Mouse (Mus musculus) cerebral cortex, adult 2 months (tissue): ENCODE measurements around the gene Dph7.

Source experiments
- WGBS: fragments of 180-500 bp; shearing (Covaris S2); methylation state at CpG from one replicate; pipeline ENCODE4 v1.1.7; 2018; 5-methylcytosine and 5-hydroxymethylcytosine counted together

Gene Dph7

DNA sequence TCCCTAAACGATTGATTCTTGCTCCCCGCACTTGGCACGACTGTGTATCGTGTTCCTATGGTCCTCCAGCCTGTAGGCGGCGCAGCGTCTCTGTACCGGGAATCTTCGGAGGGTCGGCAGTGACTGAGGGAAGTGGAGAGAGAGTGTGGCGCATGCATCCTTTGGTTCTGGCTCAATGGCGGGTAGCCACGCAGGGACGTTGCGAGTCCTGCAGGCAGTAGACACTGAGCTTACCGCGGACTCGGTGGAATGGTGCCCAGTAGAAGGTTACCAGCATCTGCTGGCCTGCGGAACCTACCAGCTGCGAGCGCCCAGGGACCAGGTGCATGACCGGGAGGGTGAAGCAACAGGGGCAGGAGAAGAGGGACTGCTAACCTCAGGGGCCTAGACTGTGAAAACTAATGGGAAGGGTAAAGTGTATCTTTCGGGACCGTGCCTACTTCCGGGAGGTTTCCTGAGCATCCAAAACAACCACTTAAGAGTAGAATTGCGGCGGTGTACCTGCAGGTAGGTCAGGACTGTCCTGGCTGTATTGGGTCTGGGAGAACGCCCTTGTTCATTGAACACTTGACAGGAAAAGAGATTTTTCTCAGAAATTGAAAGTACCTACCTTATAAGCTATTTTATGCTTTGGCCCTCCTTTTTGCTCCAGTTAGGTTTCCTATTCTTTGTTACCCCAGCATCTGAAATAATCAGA lies at the start of gene Dph7:
TSS of gene Dph7 (plus strand) at position 97 of the 697 bp plus-strand sequence.
- under 1% methylated on average over 28 of the region's 28 CpGs for WGBS

DNA sequence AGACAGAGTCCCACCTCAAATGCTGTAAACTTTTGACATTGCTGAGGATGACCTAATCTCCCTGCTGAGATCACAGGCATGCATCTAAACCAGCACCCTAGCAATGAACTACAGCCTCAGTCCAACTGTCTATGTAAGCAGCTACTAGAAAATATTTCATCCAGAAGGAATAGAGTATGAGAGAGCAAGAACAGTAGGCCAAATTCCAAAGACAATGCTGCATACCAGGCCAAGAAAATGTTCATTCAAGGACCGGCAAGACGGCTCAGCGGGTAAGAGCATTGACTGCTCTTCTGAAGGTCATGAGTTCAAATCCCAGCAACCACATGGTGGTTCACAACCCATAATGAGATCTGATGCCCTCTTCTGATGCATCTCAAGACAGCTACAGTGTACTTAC lies 47.4 kb upstream of the Dph7 start:
- WGBS = 54% methylated on average over 3 of the region's 3 CpGs

DNA sequence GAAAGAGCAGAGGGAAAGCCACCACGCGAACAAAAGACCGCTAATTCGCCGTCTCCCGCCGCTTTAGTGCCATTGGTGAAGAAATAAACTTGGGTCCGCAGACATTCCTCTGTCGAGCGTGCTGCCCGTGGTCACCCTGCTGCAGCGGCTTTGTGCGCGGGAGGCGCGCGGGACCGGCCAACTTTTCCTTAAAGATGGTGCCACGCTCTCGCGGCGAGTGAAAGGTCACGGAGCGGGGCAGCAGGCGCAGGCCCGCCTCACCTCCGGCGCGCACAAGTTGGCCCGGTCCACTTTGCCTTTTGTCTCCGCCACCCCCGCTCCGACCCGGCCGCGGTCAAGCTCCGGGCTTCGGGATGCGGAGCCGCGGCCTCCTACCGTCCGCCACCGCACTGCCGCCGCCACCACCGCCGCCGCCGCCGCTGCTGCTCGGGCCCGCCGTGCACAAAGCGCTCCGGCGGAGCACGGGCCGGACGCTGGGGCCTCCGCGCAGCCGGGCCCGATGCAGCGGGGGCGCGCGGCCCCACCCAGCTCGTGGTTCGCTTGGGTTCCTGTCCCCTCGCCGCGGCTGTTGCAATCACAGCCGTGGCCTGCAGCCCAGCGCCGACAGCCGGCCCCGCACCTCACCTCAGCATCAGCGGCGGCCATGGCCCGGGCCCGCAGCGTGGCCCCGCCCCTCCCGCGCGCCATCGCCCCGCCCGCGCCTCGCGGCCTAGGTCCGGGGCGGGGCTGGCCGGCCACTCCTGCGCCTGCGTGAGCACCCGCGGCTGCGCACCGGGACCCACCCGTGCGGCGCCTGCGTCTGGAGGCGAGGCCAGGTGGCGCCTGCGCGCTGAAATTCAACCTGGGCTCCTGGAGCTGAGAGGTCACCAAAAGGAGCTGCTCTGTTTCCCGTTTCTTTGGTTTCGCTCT lies 43.0 kb upstream of the Dph7 start, which contains the start of gene Ehmt1:
TSS of gene Ehmt1 (minus strand) at position 685 of the 909 bp plus-strand sequence.
- under 1% methylated on average over 112 of the region's 112 CpGs for WGBS

DNA sequence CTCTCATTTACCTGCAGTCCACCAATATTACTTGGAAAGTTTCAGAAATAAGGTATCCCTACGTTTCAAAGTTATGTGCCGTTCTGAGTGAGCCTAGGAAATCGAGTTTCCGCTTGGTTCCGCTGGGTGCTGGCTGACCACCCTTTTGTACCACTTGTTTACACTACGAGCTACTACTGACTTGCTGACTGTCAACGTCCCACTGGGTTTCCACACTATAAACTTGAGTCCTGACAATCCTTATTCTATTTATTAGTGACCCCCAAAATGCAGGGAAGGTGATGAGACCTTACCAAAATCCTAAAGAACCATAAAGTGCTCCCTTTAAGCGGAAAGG lies 42.4 kb upstream of the Dph7 start:
- 9% methylated on average over 8 of the region's 8 CpGs for WGBS

DNA sequence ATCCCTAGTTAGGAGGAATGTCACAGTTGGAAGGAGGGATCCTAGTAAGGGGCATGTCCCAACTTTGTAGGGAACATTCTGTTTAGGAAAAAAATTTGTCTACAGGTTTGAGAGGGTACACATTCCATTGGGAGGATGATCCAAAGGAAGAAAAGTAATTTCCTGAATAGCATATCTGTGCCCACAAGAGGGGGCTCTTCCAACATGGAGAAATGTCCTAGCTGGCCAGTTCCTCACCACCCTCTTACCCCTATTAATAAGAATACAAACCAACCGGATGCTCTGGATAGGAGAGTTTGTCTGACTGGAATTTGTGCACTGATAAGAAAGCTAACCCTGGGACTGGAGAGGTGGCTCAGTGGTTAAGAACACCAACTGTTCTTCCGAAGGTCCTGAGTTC lies 38.6 kb upstream of the Dph7 start:
- 47% methylated on average over 2 of the region's 2 CpGs for WGBS

DNA sequence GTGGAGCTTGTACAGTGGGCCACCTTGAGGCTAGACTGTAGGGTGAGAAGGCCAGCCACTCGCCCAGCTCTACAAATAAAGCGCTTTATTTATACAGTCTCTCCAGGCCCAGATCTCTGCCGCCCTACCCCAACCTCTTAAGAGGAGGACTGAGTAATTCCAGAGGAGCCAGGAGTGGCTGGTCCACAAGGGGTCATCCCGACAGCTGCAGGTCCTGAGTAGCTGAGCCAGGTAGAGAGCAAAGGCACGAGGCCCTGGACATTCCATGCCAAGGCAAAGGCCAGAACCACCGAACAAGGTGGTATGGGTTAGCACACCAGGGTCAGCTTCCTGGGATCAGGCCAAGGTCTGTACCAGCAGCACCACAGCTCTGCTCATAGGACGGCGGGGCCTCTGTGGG lies 36.9 kb upstream of the Dph7 start:
- 91% methylated on average over 8 of the region's 8 CpGs for WGBS

DNA sequence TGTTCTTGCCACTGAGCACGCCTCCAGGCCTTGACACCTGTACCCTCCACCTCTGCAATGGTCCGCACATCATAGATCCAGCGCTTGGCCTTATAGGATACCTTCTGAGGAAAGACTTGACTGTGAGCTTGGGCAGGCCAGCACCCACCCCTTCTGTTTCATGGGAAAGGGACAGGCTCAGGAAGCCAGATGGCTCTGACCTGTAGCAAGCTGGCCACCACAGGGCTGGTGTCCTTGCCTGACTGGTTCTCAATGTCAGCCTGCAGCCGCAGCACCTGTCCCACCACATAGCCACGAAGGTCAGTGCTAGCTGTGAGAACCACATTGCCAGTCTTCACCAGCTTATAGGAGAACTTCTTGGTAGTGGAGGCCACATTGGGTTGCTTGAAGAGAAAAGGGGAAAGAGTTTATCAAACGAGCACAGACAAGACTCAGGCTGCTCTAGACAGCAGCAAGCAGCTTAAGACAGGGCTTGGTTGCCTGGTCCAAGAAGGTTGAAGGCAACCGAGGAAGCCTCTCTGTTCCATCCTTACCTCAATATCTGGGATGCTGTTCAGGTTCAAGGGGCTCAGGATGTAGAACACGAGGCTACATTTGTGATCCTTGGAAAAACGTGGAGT lies 35.7 kb upstream of the Dph7 start:
- WGBS = 84% methylated on average over 9 of the region's 9 CpGs

DNA sequence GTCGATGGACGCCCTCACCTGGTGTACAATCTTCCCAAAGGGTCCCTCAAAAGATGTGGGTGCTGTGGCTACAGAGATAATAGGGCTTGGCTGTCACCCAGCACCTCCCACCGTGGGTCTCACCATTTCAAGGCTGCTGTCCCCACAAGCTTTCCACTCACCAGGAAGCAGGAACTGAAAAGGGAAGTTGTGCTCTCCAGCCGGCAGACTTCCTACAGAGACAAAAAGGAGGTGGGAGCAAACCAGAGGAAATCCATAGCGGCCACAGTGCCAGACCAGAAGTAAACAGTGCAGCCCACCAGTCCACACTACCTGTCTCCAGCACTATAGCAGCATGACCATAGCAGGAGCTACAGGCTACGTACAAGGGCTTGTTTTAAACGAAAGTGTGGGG lies 35.2 kb upstream of the Dph7 start:
- 70% methylated on average over 7 of the region's 7 CpGs for WGBS

DNA sequence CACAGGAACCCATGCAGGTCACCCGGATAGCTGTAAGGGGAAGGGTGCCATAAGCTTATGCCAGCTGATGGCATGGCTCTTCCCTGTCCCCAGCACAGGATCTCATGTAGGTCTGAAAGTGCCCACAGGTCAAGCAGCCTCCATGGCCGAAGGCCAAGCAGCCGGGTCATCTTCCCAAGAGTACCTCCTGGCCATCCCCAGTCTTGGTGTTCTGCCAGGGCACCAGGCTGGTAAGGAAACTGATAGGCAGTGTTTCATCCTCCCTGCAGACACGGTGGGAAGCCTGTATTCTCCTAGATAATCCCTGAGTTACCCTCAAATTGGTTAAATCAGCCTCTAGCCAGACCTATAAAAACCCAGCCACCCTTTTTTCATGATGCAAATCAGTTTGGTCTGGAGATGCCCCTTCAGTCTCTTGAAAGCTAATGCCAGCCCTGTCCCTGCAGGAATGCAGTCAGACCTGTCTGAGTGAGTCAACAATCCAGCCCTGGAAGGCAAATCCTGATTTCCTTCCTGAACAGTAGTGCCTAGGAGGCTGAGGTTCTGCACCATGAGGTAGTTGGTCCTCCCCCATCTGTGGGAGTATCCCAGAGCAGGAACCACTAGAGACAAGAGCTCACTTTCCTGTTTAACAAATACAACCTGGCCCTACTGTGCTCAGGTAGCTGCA lies 34.3 kb upstream of the Dph7 start:
- 54% methylated on average over 4 of the region's 4 CpGs for WGBS

DNA sequence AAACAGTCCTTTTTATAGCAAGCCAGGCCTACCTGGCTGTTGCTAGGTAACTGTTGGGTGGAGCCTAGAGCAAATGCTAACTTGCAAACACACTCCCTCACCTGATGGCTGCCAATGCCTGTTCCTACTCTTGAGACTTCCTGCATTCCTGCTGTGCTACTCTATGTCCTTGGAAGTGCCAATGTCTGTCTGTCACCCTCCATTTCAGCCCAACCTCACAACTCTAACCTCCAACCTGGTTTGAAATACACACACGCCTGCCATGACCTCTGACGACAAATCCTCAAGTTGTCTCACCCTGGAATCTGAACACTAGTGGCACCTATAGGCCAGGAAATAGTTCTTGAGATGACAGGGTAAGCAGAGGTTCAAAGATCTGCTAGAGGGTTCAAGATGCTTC lies 33.1 kb upstream of the Dph7 start:
- 80% methylated on average over 2 of the region's 2 CpGs for WGBS

DNA sequence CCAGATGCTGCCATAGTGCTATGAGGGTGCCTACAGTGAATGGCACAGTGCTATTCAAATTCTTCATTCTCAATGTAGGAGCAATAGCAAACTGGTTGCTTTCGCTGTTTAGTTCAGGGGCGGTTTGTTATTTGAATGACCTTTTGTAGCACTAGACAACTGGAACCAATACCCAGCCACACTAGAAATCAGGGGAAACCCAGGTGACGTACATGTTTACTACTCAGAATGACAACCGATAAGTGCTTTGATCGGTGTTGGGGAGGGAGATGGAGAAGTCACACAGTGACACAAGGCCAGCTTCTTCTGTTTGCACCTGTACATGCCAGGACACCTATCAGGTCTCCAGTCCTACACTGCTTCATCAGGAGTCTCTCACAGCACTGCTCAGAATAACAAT lies 32.6 kb upstream of the Dph7 start:
- 94% methylated on average over 5 of the region's 5 CpGs for WGBS

DNA sequence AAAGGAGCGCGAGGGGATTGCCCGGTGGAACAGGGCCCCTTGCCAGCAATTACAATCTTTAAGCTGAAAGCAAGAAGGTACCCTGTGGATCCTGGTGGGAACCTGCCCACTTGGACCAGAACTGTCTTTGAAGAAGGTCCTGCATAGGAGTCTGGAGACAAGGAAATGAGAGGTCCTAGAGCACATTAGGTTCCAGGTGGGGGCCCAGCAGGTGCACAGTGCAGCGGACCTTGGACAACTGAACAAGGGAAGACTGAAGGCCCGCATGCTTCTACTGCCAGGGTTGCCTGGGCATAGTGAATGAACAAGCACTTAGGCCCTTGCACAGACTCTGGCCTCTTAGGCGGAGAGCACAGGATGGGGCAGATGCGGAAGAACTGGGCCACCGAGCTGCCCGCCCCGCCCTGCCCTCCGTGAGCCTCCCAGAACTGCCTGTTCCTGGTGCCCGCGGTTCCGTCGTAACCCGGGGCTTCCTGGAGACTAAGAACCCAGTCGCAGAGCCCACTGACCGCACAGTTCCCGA lies 27.7 kb upstream of the Dph7 start:
- WGBS = 6% methylated on average over 19 of the region's 19 CpGs

DNA sequence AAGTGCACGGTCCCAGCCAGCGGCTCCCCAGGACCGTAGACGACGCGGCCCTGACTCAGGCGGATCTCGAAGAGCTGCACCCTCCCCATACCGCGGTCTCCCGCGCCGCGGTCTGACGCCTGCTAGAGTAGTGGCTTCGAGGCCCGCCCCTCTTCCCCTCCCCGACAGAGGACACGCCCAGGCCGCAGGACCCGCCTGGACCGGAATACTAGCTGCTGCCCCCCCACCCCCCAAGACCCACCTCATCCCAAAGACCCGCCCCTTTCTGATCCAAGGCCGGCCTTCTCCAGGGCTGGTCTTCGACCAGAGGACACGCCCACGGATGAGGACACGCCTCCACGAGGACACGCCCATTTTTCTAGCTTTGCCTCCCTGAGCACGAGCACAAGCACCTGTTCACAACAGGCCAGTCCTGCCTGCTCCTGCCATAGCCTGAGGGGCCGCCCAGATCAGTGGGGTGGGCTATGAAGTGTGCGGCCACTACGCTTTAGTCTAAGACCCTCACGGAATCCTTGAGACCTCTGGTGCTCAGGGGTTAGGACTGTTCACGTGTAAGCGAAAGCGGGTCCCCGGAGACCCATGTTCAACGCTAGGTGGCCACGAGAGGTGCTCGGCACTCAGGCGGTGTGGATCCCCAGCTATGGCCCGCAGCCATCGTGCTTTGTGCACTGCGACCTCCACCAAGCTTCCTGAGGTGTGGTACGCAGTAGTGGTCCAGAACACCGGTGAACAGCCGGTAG lies 27.0 kb upstream of the Dph7 start, which contains the start of gene Arrdc1:
TSS of gene Arrdc1 (minus strand) at position 196 of the 740 bp plus-strand sequence.
- WGBS = under 1% methylated on average over 49 of the region's 49 CpGs

DNA sequence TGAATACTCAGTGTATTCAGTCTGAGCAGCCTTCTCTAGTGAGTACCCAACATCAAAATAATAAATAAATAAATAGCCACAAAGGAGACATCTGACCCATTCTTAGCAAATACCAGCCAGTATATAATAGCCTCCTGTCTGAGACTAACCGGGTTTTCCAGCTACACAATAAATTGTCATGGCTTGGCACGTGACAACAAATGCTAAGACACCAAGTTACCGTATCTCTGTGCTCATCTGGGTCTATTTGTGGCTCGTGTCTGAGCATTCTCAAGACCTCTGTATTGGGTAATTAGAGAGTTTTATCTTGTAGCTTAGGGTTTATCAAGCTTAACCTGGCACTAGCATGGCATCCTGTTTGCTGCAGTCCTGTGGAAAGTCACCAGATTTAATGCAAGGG lies 20.1 kb upstream of the Dph7 start:
- 75% methylated on average over 4 of the region's 4 CpGs for WGBS

DNA sequence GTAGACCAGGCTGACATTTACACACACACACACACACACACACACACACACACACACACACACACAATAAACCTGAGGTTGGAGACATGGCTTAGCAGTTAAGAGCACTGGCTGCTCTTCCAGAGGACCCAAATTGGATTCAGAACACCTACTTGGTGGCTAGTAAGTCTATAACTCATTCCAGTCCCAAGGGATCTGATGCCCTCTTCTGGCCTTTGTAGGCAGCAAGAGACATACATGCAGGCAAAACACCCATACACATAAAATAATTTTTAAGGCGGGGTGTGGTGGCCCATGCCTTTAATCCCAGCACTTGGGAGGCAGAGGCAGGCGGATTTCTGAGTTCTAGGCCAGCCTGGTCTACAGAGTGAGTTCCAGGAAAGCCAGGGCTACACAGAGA lies 17.9 kb upstream of the Dph7 start:
- 67% methylated on average over 2 of the region's 2 CpGs for WGBS

DNA sequence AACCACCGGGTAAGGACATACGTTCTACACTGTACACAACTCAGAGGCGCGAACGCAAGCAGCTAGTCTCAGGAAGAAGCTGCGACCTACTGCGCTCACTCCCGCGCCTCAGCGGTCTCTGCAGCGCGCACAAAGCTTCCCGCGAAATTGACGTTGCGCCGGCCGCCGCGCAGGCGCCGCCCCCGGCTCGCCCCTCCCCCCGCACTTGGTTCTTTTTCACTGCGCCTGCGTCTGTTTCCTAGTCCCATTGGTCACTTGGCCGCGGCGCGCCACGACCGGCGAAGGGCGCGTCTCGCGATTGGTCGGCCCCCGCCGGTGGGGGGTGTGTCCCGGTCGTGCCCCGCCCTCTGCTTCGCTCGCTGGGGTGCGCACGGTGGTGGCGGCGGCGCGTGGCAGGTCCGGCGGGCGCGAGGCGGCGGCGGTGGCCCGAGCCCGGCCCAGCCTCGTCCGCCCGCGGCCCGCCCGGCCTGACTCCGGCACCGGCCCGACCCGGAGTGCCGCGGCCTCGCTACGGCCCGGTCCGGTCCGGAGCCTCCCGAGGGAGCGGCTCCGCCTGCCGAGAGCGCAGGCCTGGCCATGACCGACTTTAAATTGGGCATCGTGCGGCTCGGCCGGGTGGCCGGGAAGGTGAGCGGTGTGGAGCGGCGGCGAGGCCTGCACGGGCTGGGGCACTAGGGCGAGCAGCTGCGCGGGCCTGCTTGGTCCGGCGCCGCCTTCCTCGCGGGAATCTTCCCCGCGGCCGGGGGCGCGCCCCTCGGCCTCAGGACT lies 12.6 kb upstream of the Dph7 start, which contains the start of gene Zmynd19:
TSS of gene Zmynd19 (plus strand) at position 372 of the 768 bp plus-strand sequence.
- 2% methylated on average over 107 of the region's 108 CpGs for WGBS

DNA sequence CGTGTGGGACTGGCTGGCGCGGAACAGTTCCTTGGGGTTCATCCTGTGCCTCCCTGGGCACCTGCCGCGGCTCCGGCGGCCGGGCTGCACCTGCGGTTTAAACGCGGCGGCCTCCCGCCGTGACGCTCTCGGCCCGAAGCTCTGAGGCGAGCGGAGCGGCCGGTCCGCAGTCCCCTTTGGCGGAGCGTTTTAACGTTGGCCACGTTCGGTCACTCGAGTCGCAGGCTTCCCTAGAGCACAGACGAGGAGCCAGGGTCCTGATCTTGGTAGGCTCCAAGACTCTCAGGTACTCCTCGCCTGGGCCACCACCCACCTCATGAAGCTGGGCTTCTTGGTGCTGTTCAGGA lies 12.0 kb upstream of the Dph7 start:
- 0% methylated on average over 31 of the region's 31 CpGs for WGBS

DNA sequence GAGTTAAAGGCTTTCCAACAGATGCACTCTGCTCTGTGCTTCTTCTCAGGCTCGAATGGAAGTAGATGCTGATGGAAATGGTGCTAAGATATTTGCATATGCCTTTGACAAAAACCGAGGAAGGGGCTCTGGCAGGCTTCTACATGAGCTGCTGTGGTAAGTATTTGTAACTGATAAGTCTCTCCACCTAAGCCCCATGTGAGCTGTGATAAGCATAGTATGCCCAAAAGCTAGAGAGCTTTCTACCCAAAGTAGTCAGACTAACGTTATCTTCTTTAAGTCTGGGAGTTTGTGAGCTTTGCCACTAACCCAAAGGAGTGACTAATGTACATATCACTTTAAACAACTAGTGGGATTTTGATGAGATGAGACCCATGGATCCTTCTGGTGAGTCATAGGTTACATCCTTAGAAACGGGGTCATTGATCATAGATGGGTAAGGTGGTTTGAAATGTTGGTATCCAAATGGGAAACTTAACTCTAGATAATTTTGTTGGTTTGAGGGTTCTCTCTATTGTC lies 9.6 kb upstream of the Dph7 start:
- WGBS = 90% methylated on average over 4 of the region's 4 CpGs

DNA sequence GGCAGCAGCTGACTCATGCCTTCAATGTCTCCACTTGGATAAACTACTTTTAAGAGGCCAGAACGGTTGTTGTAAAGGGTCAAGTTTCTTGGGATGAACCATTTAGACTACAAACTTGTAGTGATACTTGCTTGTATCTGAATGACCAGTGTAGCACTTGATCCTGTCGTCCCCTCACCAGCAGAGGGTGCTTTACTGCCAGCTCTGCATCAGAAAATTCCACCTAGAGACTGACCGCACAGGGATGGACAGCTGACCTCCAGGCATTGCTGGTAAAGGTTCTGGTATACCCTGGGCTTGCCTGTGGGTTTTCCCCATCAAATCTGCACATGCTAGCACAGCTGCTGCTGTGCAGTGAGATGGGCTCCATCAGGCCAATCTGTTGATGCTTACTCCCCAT lies 1.3 kb upstream of the Dph7 start:
- 25% methylated on average over 3 of the region's 3 CpGs for WGBS

DNA sequence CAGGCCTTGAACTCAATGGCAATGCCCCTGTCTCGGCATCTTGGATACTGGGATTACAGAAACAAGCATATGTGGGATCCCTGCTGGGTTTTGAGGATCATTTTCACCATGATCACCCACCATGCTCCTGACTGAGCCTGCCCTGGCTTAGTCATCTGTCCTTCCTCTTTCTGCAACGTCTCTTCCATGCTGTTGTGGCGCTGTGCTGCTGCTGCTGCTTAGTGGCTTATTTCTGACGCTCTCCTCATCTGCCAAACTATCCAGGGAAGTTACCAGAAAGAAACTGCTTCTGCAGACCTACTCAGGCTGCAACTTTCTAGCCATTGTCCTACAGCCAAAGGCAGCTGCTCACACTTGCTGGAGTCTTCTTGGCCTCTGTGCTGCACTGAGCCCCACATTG lies 8.2 kb downstream of the Dph7 start:
- 64% methylated on average over 4 of the region's 4 CpGs for WGBS
